Mouse (Mus musculus) 3T3-L1 (cell line): ENCODE measurements around the gene Tsc1.

Source experiments
- DNase-seq: peaks from one replicate; pipeline ENCODE4 v3.0.0-alpha.2; 2015; ENCODE audit warnings: low read depth, low spot score

Tsc1 gene

DNA sequence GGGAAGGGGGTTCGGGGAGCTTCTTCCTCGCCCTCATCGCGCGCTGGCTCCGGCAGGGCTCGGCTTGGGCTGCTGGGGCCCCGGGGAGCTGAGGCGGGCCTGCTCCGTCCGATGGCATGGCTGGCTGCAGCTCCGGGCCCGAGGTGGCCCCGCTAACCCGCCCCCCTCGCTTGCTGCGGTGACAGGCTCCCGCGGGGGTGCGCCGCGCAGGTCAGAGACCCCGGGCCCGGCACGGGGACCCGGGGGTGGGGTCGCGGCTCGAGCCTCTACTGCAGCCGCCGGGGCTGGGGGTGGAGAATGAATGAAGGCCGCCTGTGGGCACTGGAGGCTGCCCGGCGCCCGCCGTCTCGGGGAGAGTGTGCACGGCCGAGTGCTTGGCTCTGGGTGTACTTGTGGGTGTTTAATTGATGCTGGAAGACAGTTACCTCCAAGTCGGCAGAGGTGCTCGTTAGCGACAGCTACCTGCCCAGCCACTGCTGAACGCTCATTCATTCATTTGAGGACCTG is 460 bp downstream of the Tsc1 start:
- peak; percentile 22 for DNase-seq

- no peak for DNase-seq
These were observed 2.1 kb downstream of the Tsc1 start for GRCm38 (mm10) chr2:28643081-28643480.

GRCm38 (mm10) chr2:28650526-28650925 is 9.5 kb downstream of the Tsc1 start:
- DNase-seq = peak; percentile 31

GRCm38 (mm10) chr2:28653351-28653750 is 12.3 kb downstream of the Tsc1 start:
- no peak for DNase-seq

GRCm38 (mm10) chr2:28654295-28654694 is 13.3 kb downstream of the Tsc1 start:
- peak; percentile 44 for DNase-seq

DNA sequence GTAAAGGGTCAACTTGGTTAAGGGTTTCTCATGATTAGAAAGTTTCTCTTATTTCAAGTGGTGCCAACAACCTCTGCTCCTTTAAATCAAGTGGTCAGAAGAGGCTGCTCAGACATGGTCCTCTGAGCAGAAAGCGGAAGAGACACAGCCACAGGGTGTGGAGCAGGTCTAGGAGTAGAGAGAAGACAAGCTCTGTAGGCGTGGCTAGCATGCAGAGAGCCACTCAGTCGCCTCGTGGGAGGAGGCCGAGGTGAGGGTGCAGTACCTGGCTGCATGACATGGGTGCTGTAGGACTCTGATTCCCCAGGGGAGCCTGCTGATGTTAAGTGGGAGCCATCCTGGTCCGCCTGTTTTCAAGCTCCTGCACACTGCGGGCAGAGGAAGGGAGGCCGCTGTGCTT is 15.2 kb downstream of the Tsc1 start:
- DNase-seq = no peak

DNA sequence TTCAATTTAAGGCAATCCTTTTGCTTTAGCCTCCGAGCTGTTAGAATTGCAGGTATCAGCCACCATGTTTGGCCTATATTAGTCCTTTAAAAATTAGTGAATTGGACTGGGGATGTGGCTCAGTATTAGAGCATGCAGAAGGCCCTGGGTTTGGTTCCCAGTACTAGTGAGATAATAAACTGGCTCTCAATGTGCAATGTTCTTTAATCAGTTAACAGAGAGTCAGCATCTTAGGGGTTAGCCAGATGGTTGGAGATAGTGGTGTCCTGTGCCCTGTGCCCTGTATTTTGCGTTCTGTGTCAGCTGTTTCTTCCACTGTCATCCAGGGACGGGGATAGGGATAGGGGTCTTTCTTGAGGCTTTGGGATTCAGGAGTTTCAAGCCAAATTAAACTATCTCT is 21.9 kb downstream of the Tsc1 start:
- DNase-seq = no peak

- no peak for DNase-seq
These were observed 24.8 kb downstream of the Tsc1 start for GRCm38 (mm10) chr2:28665818-28666217.

GRCm38 (mm10) chr2:28671438-28671837 is 30.4 kb downstream of the Tsc1 start:
- no peak for DNase-seq

- DNase-seq = no peak
These were observed 35.0 kb downstream of the Tsc1 start for GRCm38 (mm10) chr2:28676005-28676404.

DNA sequence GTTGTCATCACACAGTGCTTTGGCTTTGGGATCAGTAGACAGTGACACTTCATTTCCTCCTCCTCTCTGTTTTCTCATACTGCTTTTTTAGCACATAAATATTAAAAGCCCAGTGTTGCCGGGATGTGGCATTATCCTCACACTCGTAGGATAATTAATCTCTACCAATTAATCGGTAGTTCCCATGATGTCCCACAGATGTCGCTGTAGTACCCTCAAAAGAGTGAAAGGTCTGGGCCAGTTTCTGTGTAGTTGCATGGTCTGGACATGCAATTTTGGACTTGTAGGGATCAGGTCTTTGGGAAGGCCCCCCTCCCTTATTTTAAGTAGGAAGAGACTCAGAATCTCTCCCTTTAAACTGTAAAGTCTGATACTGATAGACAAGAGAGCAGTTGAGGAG is 39.7 kb downstream of the Tsc1 start:
- peak; percentile 49 for DNase-seq

DNA sequence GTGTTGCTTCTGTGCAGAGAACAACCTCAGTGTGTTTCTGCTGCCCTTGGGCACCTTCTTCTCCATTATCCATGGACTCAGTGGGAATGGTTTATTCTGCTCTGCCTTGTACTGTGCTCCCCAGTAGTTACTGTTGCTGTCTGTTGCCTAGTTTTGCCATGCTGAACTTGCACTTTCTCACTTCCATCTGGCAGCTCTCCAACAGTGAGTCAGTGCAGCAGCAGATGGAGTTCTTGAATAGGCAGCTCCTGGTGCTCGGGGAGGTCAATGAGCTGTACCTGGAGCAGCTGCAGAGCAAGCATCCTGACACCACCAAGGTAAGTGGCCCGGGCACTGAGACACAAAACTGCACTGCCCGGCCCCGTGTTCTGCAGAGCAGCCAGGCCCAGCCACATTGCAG is 40.7 kb downstream of the Tsc1 start:
- DNase-seq = peak; percentile 85

- DNase-seq = no peak
These were observed 44.9 kb downstream of the Tsc1 start for GRCm38 (mm10) chr2:28685895-28686294.

GRCm38 (mm10) chr2:28688431-28688830 is 47.4 kb downstream of the Tsc1 start:
- DNase-seq = peak; percentile 61

DNA sequence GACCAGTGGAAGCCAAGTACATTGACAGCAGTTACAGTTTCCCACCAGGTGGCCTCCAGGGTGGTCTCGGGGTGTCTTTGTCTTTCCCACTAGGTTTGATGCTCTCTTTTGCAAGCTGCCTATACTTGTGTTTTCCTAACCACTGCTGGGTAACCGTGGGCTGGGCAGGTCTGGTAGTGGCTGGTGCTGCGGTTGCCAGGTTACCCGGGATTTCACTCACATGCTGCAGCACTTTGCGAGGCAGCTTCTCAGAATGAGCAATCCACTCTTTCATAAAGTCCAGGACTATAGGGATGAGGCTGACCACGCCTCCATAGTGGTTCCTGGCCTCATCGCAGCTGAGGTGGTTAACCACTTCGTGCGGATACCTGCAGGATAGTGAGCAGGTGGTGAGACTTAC is 51.7 kb downstream of the Tsc1 start:
- DNase-seq = no peak

DNA sequence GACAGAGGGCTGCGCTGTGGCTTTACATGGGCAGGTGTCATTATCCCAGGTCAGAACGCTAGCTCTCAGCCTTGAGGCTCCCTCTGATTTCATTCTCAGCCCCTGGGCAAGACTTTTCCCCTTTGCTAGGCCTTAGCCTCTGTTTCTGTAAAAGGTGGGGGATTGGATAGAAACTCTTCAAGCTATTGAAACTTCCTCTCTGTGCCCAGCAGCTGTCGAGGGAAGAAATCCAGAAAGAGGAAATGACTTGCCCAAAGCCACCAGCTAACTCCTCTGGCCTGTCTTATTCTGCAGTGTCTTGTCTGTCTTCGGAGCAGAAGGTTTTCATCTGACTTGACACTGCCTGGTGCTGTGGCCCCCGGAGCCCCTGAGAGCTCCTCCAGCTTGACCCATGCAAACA is 57.5 kb downstream of the Tsc1 start:
- no peak for DNase-seq

- peak; percentile 83 for DNase-seq
These were observed 58.6 kb downstream of the Tsc1 start, which contains the start of the genes Spaca9 and Ak8 for GRCm38 (mm10) chr2:28699361-28700335. Gene Spaca9, minus strand, starts transcription at chr2:28699727. Gene Ak8, plus strand, starts transcription at chr2:28700164.

DNA sequence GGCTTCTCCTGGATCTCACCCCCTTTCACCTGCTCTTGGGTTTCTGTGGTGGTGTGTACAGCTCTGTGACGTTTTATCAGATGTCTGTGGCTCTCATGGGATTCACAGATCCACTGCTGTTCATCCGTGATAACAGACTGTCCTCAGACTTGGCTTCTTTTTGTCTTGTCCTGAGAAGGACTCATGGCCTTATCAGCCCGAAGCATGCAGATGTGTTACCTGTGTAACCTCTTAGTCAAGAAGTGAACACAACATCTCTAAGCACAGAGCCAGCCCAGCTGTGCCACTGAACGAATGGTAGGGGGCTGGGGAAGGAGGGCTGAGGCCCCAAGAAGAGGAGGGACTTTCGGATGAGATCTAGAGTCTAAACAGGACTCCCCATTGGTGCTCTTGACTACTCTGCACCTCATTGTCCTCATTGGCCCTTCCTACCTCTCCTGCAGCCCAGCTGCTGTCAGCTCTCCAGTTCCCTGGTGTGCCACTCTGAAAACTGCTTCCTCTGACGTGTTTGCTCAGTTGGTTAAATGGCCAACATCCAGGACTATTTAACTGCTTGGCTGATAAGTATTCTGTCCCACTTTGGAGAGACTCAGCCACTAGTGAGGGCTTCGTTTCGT is 60.7 kb downstream of the Tsc1 start:
- DNase-seq = no peak

- DNase-seq = no peak
These were observed 65.1 kb downstream of the Tsc1 start for GRCm38 (mm10) chr2:28706106-28706636.

DNA sequence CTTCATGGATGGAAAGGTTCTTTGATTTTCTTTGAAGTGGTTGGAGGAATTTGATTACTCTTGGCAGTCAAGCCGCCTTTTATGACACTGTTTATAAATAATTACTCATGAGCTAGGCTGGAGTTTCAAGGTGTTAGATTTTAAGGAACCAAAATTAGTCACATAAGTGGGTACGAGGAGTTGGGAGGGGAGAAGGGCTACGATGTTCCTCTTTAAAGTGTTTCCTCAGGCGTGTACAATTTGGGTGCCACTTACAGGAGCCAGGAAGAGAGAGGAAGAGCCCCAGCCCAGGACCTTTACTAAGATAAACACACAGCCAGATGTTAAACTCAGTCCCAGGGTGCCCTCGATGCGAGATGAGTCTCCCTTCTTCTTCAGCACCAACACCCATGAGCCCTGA is 65.8 kb downstream of the Tsc1 start:
- no peak for DNase-seq

DNA sequence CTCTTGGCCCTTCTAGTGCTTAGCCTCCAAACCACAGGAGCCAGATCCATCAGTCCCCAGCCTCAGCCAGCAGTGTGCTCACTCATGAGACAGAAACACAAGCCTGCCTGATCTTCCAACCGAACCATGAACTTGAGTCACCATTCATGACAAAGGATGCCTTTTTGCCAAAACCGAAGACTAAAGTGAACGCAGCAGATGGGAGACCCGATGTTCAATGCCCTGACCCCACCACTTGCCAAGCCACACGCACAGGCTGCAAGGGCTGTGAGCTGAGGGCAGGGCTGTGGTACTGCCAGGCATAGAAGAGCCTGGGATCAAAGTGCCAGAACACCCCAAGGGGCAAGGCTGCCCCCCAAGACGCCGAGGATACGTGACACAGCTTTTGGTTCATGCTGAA is 72.0 kb downstream of the Tsc1 start:
- DNase-seq = no peak

- DNase-seq = no peak
These were observed 81.4 kb downstream of the Tsc1 start for GRCm38 (mm10) chr2:28722419-28722818.
